Comparison of ENCODE assay signal across 19 mouse cellular contexts in the genomic region with DNA sequence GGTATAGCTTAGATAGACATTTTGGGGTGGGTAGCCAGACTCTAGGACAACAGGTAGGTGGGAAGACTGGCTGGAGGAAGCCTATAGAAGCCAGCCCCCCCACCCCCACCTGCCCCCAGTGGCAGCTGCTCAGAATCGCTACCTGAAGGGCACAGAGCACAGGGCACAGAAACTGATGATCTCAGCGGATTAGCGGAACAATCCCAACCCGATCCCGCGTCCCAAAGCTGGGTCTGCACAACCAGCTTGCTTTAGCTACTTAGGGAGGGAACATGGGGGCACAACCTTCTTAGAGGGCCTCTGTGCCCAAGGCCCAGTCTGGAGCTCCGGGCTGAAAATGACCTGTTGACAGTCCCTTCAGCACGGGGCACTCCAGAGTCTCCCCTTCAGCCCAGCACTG. TPM values are rescaled to one million over a fixed set of nuclear protein-coding genes. Genes with fewer than 3 reads are reported as not detected.
"Had no signal": no experiment of that assay in that cellular context is flagged by ENCODE, and none has a peak within 500 bp of the region (broad histone marks: within the 10 kb centered on the region; RNA-seq: fewer than 3 reads in every experiment).

No protein-coding gene starts in this region.

- H3K4me3 ChIP-seq: kidney, embryonic 15.5 days; left cerebral cortex, adult 2 months; liver, embryonic 13.5 days; myocyte; neural tube, embryonic 13.5 days had no signal

- DNase-seq: kidney, adult 11 months; kidney, adult 8-10 months; kidney, postnatal 10 days; kidney, postnatal 36 days; layer of hippocampus, postnatal 36 days; liver, embryonic 13.5 days; lung, adult 2 months; thymus, adult 18-20 months; thymus, postnatal 36 days had no signal

- H3K9me3 ChIP-seq: kidney, embryonic 15.5 days; liver, embryonic 13.5 days; neural tube, embryonic 13.5 days had no signal

- ATAC-seq: midbrain, embryonic 16.5 days had no signal

- H3K36me3 ChIP-seq: kidney, embryonic 15.5 days; liver, embryonic 13.5 days; neural tube, embryonic 13.5 days had no signal

- H3K9ac ChIP-seq: kidney, embryonic 15.5 days; liver, embryonic 13.5 days; neural tube, embryonic 13.5 days had no signal

- H3K4me2 ChIP-seq: kidney, embryonic 15.5 days; liver, embryonic 13.5 days; neural tube, embryonic 13.5 days had no signal

- H3K27ac ChIP-seq: kidney, embryonic 15.5 days; left cerebral cortex, adult 2 months; liver, embryonic 13.5 days; macrophage; neural tube, embryonic 13.5 days had no signal

- H3K27me3 ChIP-seq: neural tube, embryonic 13.5 days had no signal

RNA-seq across cellular contexts. Expression of gene Msi1, which starts 27.3 kb away (rescaled TPM):
- total RNA-seq: liver, adult 2 months; megakaryocyte, adult 5-6 weeks; monocyte, adult 5-6 weeks; neutrophil, adult 5-6 weeks had no signal
- polyA plus RNA-seq: macrophage had no signal
